Mouse (Mus musculus) lung, postnatal 25 days (tissue): Measurements from ENCODE around the gene 1110002E22Rik.

ENCODE experiments used
- DNase-seq: peaks from one replicate; pipeline ENCODE4 v3.0.0; 2022; ENCODE audit warnings: low spot score

The 1110002E22Rik gene

GRCm38 (mm10) chr3:138064732-138065645, at the start of gene 1110002E22Rik:
Gene 1110002E22Rik, plus strand, starts transcription at chr3:138065052.
- no peak for DNase-seq

GRCm38 (mm10) chr3:138016810-138017209, 48.0 kb upstream of the 1110002E22Rik start:
- no peak for DNase-seq

- no peak for DNase-seq
Measured at GRCm38 (mm10) chr3:138022003-138022402, 42.8 kb upstream of the 1110002E22Rik start.

GRCm38 (mm10) chr3:138022651-138023050, 42.2 kb upstream of the 1110002E22Rik start:
- DNase-seq, result no peak

GRCm38 (mm10) chr3:138026286-138026685, 38.6 kb upstream of the 1110002E22Rik start:
- DNase-seq, result no peak

GRCm38 (mm10) chr3:138027575-138028362, 37.1 kb upstream of the 1110002E22Rik start:
- DNase-seq, result no peak

GRCm38 (mm10) chr3:138029351-138029750, 35.5 kb upstream of the 1110002E22Rik start:
- no peak for DNase-seq

GRCm38 (mm10) chr3:138030563-138030962, 34.3 kb upstream of the 1110002E22Rik start:
- DNase-seq, result no peak

- DNase-seq, result no peak
Measured at GRCm38 (mm10) chr3:138033986-138034385, 30.9 kb upstream of the 1110002E22Rik start.

GRCm38 (mm10) chr3:138040938-138041337, 23.9 kb upstream of the 1110002E22Rik start:
- no peak for DNase-seq

GRCm38 (mm10) chr3:138041591-138042301, 23.1 kb upstream of the 1110002E22Rik start:
- no peak for DNase-seq

GRCm38 (mm10) chr3:138043316-138043715, 21.5 kb upstream of the 1110002E22Rik start:
- no peak for DNase-seq

GRCm38 (mm10) chr3:138049555-138049954, 15.3 kb upstream of the 1110002E22Rik start:
- DNase-seq, result no peak

- no peak for DNase-seq
Measured at GRCm38 (mm10) chr3:138050772-138051171, 14.1 kb upstream of the 1110002E22Rik start.

- DNase-seq, result no peak
Measured at GRCm38 (mm10) chr3:138051431-138051830, 13.4 kb upstream of the 1110002E22Rik start.

GRCm38 (mm10) chr3:138053969-138054368, 10.9 kb upstream of the 1110002E22Rik start:
- DNase-seq, result no peak

- DNase-seq, result no peak
Measured at GRCm38 (mm10) chr3:138056976-138057375, 7.9 kb upstream of the 1110002E22Rik start.

- no peak for DNase-seq
Measured at GRCm38 (mm10) chr3:138058226-138058625, 6.6 kb upstream of the 1110002E22Rik start.

GRCm38 (mm10) chr3:138060429-138060828, 4.4 kb upstream of the 1110002E22Rik start:
- no peak for DNase-seq

GRCm38 (mm10) chr3:138061205-138061911, 3.5 kb upstream of the 1110002E22Rik start:
- DNase-seq, result no peak

GRCm38 (mm10) chr3:138062673-138063072, 2.2 kb upstream of the 1110002E22Rik start:
- DNase-seq, result no peak
